Mouse (Mus musculus) frontal cortex, adult (tissue): ENCODE results near the gene Stmnd1.
A peak's percentile ranks its signal among the peaks of the same experiment; 100 is the strongest.
"Not testable (repeated sequence)": the region's sequence is repeated elsewhere in the genome, so short reads cannot be mapped to it uniquely, and the experiment has no call there.

ENCODE experiments used
- ATAC-seq: cut with Nextera tagmentation; 2 replicates; pipeline ENCODE4 v1.9.2; 2017; ENCODE audit warnings: mild to moderate bottlenecking, moderate library complexity, mixed read lengths; ENCODE audit not compliant: low TSS enrichment

Gene Stmnd1

DNA sequence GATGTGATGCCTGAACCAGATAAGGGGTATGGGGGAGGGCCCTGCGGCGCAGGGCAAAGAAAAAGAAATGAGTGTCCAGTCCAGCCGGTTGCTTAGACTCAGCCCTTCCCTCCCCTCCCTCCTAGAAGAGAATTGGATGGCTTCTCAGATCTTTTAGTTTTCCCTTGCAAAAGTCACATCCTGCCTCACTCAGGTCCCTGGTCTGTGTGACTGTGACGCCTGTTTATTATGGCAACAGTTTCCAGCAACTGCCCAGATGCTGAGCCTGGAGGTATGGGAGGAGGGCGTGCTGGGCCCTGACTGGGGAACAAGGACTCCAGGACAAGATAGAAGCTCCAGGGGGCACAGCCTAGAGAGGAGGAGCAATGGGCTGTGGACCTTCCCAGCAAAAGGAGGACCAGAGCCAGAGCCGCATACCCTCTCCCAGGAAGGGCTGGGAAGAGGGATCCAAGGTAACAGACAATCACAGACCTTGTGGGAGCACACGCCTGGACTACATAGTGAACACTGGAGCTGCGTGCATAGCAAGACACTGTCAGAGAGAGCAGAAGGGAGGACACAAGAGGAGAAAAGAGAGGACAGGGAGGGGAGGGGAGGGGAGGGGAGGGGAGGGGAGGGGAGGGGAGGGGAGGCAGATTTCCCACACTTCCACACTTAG is at the start of gene Stmnd1:
TSS of gene Stmnd1 (plus strand) at position 269 of the 658 bp plus-strand sequence.
- no peak for ATAC-seq

DNA sequence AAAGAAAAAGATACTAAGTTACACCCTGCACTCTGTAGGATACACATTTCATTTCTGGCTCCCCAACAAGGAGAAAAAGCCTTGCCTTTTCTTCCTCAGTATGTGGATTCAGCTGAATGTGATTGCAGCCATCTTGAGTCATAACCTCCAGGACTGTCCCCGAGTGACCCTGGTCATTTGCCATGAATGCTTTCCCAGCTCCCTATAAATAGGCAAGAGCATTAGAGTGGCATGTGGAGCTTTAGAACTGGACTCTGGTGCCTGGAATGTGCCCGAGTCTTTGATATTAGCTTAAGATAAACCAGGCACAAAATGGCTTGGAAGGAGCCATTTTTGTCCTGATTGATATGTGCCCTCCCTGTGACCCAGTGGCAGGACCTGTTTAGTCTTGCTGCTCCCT is 46.6 kb upstream of the Stmnd1 start:
- ATAC-seq: no peak

DNA sequence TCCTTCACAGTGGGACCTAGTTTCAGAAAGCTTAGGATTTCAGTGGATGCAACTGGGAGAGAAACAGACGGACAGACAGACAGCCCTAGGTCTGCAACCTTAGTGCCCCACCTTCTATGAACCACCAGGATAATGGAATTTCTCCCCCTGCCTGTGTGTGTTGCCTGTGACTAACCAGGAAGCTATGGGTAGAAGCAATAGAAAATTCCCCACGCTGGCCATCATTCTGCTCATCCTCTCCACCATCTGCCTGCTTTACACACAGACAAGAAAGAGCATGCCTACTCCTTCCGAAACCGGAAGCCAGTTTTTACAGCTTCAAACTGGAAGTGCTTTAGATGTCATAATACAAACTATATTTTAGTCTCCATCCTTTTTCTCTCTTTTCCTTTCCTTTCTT is 46.0 kb upstream of the Stmnd1 start:
- peak; percentile 89 for ATAC-seq

DNA sequence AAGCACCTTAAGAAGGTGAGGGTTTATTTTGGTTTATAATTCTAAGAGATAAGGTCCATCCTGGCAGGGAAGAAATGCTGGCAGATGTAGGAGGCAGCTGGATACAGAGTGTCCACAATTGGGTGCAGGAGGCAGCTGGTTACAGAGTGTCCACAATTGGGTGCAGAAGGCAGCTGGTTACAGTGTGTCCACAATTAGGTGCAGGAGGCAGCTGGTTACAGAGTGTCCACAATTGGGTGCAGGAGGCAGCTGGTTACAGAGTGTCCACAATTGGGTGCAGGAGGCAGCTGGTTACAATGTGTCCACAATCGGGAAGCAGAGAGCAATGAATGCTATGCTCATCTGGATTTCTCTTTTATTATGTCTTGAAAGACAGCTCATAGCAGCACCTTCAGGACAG is 44.8 kb upstream of the Stmnd1 start:
- ATAC-seq: not testable (repeated sequence)

DNA sequence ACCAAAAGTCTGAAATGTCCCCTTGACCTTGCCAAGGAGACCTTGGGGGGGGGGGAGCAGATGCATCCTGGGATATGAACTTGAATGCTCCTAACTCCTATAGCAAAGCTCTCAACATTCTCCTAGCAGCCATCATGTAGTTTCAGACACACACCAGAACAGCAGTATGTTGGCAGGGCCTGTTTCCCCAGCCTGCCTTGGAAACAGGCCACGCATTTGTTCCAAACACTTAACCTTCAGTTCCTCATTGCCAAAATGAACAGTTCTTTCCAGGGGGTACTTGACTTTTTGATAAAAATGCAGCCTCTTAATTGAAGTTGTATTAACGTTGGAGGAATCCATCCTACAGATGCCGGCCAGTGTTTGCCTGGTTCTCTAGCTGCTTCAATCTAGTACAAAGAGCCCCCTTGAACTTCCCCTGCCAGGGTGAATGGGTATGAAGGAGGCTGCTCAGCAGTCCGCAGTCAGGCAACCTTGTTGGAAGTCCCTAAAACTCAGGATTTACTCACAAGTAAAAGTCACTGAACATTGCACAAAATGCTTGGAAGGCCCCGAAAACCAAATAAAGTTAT is 41.9 kb upstream of the Stmnd1 start:
- no peak for ATAC-seq

DNA sequence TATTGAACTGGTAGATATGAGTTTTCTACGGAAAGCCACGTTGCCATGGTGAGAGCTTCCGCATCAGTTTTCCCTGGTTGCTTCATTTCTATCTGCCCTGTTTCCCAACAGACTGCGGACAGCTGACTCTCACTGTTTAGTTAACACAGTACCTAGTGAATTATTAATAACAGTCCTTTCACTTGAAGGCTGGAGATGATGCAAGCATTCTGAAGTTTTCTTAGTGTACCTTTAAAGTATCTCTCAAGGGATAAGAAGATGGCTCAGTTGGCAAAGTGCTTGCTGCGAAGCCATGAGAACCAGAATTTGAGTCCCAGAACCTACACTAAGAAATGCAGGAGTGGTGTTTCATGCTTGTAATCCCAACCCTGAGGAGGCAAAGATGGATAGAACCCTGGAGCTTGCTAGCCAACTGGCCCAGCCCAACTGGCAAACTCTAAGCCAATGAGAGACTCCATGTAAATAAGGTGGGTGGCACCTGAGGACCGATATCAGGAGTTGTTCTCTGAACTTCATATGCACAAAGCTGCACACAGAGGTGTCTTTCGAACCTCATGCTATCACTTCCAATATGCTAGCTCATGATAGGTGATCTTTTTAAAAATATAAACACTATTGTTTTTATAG is 35.7 kb upstream of the Stmnd1 start:
- ATAC-seq: no peak

DNA sequence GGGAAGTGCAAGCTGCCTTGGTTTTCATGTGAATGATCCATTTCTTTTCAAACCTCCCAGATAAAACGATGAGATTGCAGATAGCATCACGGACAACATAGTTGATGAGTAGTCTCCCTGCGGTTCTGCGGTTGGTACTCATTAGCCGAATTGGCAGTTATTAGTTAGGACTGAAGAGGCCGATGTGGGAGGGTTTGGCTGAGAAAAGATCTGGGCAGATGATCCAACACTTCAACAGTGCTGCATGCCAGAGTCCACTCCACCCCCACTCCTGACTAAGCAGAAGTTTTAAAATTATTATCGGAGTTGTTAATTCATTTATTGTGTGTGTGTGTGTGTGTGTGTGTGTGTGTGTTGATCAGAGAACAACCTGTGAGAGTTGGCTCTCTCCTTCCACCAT is 34.7 kb upstream of the Stmnd1 start:
- ATAC-seq: no peak

DNA sequence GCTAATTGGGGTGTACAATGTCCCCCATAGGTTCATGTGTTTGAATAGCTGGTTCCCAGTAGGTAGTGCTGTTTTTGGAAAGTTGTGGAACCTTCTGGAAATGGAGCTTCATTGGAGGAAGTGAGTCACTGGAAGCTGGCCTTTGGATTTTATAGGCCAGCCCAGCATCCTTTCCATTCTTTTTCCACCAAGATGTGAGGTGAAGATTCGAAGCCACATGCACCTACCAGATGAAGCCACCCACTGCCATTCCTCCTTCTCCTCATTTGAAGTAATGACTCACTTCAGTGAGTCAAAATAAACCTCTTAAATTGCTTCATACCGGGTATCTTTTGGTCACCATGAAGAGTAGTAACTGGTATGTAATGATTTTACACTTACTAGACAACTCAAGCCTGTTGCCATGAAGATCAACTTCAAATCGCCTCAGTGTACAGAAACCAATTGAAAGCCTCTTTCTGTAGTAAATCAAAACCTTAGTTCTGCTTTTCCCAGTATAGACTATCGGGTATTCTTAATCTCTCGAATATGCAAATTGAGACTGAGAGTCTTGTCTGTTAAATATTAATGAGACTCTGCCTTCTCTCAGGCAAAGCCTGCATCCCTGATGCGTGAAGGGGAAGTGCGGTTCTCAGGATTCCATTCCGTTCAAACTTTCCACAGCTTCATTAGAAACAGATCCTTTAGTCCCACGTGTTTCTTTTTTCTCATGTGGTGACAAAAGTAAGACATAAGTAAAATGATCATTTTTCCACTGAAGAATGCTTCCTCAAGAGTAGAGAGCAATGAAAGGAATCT is 31.9 kb upstream of the Stmnd1 start:
- peak; percentile 59 for ATAC-seq

DNA sequence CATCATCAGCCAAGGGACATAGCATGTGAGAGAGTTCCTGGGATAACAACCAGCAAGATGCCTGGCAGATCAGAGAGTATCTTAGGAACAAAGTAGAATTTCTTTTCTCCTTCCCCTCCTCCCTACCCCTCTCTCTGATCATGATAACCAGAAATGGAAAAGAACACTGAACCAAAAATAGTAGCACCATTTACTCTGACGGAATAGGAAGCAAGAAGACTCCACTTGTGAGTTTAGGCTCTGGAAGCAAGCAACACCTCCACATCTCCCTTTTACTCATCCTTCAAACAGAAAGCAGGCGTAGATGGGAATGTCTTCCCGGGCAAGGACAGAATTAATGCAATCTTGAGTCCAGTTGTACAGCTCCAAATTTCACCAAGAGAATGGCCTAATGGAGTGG is 19.8 kb upstream of the Stmnd1 start:
- ATAC-seq: peak; percentile 85

DNA sequence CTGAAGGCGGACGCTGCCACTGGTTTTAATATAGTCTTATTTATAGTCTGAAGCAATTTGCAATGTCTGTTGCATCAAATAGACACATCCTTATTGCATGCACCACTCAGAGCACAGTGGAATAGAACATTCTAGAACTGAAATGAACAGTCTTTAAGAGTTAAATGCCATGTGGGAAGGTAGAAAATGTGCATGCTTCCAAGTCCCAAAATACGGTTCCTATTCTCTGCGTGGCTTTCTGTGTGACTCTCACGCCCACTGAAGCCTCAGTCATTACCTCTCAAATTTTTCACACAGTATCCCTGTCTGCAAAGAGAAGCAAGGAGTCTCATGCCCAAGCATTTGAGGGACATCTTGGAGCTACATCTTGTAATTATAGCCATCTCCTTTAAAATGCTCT is 19.4 kb upstream of the Stmnd1 start:
- peak; percentile 34; the same call in 1 of the 2 replicates for ATAC-seq

DNA sequence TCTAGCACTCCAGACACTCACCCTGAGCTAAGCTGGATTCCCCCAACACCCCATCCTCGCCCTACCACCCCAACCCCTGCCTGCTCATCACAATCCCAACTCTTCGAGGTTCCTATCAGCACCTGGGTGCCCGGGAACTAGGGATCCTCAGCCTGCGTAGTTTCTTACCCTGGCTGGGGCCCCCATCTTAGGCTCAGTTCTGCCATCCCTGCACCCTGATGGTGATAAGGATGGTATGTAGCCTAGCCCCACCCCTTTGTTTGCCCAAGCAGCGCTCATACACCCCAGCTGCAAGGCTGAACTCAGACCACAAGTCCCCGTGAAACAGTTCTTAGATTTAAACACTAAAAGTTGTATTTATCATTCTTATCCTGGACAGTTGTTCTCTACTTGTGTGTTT is 17.9 kb upstream of the Stmnd1 start:
- ATAC-seq: no peak

DNA sequence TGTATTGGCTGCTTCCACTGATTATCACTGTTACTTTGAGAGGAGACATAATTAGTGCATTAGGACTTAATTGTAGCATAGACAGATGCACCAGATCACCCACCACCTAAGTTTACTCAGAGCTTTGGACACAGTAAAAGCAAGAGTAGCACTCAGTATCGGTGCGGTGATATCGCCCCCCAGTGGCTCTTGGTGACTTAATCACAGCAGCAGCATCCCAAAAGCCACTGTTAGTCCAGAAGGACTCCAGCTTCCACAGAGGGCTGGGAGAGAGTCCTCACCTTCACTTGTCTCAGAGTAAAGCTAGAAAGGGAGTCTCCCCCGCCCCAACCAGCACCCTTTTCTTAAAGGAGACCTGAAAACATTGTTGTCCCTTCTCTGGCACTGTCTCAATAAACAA is 15.7 kb upstream of the Stmnd1 start:
- peak; percentile 85 for ATAC-seq

DNA sequence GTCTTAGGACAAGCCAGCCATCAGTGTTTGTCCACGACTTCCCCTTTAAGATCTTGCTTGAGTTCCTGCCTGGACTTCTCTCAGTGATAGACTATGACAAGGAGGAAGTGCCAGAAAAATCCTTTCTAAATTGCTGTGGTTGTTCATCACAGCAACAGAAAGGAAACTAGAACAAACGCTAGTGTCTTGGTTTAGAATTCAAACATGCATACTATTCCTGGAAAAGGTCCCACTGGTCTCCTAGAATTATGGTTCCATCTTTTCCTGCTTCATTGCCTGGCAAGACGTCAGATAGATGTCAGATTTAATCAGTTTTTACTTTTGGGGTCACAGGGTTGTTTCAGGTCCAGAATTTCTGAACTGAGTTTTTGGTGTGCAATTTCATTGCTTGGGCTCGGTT is 14.0 kb upstream of the Stmnd1 start:
- no peak for ATAC-seq

DNA sequence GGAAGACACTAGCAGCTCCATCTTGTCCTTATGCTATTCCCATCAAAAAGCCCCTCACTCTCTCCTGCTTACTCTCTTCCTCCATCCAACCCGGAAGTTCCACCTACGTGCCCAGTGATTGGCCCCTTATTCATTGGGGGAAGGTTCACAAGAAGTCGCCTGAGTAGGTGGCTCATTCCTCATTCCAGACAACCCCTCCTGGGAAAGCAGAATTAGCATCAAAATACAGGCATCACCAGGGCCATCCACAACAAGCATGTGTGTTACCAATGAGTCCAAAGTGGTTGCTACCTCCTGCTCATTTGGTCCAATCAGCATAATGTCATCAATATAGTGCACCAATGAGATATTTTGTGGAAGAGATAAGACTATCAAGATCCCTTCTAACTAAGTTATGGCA is 12.3 kb upstream of the Stmnd1 start:
- ATAC-seq: no peak

DNA sequence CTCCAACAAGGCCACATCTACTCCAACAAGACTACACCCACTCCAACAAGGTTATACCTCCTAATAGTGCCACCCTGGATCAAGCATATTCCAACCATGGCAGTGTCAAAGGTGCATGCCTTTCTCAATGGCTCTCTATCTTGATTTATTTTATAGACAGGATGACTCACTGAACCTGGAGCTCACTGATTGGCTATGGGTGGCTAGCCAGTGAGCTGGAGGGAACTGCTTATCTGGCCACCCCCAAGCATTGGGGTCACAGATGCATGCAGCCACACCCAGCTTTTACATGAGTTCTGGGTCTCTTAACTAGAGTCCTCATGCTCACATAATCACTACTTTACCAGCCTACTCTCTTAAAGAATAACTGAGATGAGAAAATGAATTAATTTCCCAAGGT is 5.7 kb upstream of the Stmnd1 start:
- no peak for ATAC-seq

DNA sequence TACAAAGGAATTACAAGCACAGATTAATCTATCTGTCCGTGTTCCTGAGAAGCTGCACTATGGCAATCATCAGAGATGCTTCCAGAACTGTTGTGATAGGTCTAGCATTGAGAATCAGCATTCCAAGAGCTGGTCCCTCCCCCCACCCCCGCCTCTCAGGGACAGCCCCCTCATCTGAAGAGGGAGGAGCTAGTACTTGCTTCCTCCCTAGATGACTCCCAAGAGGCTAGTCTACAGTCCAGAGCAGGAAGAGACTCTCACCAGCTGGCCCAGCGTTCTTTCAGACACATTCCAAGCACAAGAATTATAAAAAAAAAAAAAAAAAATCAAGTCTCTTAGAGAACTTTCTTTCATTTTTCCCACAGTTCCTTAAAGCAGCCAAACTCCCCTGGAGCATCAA is 5.2 kb upstream of the Stmnd1 start:
- ATAC-seq: 0 out of 2 replicates have a peak, but pooled peaks have one; percentile 31

DNA sequence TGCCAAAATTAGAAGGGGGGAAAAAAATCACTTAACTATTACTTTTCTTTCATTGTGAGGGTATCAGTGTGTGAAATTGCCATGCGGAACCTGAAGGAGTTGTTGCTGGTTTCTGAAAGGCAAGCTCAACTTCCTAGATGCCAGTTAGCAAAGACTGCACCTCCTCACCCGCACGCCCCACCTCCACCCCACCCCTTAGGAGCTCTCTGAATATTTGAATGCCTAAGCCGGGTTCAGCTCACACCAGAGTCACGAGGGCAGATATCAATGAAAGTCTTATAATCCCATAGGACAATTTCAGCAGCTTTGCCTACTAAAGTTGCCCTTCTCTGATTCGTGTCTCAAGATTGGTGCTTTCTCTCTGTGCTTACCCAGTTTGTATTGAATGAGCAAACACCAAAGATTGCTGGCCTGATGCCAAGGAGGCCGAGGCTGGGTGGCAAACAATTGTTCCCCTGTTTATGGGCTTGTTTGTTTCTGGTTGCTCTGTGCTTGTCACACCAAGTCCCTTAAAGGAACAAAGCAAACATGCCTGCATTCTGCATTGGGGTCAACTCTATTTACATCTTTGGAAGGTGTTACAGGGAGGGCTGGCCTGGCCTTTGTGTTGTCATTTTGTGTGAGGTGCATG is 4.6 kb upstream of the Stmnd1 start:
- ATAC-seq: peak; percentile 34; the same call in 1 of the 2 replicates

DNA sequence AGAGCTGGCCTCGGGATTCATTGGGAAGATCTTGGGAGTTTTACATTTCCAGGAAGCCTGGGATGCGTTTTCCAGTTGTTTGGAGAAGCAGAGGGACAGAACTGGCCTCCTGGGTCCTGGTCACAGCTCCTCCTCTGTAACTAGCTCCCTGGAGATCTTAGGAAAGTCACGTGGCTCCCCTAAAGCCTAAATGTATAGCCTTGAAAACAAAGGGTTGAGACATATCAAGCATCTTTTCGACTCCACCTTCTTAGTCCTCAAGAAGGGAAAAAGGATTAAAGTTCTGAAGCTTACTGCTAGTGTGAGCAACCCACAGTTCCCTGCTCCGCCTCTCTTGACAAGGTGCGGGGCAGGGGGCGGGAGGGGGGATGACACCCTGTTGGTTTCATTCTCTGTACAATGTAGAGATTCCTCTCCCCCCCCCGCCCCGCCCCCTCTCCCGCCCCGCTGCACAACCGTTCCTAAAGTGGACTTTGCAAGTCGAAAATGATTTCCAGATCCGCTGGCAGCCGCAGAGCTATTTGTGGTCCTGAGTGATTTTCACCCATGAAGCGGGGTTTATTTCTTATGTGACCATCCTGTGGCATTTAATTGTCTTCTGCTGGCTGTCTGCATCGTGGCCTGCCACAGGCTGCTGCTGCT is 589 bp upstream of the Stmnd1 start:
- ATAC-seq: no peak

DNA sequence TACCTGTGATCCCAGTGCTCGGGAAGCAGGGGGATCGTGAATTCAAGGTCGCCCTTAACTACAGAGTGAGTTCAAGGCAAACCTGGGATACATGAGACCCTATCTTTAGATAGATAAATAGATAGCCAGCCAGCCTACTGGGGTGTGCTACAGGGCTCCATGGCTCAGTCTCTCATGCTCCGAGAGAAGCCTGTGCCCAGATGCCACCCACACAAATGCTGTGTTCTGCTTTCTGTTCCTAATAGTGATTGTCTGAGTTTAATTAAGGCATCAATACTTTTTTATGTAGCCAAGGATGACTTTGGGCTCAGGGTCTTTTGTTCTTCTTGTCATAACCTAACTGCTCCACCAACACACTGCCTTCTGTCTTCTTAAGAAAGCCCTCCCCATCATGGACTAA is 2.2 kb downstream of the Stmnd1 start:
- ATAC-seq: no peak

DNA sequence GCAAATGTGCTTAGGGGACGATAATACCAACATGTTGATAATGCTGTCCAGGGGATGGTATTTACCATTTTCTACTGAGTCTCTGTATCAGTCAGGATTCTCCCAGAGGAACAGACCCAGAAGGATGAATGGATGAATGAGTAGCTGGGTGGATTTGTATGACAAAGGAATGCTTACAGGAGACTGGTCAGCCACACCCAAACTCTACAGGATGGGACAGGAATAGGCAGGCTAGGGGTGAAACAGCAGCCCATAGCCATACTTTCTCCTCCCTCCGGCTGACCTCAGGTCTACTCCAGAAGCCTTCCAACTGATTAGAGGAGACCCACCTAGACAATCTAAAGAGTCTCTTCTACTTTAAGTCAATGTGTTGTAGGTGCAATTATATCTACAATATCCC is 9.0 kb downstream of the Stmnd1 start:
- ATAC-seq: no peak

DNA sequence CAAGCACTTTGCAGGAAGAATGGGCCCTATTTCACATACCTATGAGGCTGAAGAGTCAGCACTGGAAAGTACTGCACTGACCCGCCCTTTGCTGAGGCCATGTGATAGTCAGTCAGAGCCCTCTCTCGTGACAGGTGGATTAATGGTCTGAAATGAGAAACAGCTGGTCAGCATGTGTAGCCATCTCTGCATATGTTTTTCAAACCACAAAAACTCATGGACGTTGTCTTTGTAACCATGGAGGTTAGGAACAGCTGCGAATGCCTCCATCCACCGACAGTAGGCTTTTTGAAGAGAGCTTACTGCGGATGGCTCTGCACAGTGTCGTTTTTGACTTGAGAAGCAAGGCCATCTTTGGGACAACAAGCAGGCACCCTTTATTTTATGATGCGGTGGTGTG is 14.3 kb downstream of the Stmnd1 start:
- no peak for ATAC-seq

DNA sequence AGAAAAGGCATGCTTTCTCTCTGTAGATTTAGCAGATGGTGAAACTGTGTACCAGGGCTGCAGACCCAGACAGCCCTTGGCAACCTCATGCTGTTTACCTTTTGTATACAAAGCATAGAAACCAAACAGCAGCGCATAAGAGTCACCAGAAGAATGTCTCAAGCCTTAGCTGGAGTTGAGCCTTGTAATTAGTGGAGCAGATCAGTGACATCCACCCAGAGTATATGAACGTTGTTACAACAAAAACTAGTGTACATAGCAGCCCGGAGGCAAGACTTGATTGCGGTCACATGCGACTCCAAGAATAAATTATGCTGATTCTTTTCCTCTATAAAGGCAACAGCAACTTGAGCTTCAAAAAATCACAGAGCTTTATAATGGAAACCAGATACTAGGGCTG is 14.9 kb downstream of the Stmnd1 start:
- ATAC-seq: no peak
